Mouse (Mus musculus) E14TG2a.4 (cell line): ENCODE results near the gene Plagl1.

Source experiments
- CTCF ChIP-seq: conservative IDR thresholded peaks from 2 replicates; pipeline ENCODE4 v1.5.1; 2014; ENCODE audit warnings: low read length
- NANOG ChIP-seq: IDR thresholded peaks from 2 replicates; pipeline ENCODE4 v1.6.1; 2014; ENCODE audit warnings: borderline replicate concordance, low read length, mixed read lengths
- POU5F1 ChIP-seq: IDR thresholded peaks from 2 replicates; pipeline ENCODE4 v1.6.1; 2014; ENCODE audit warnings: low read length, borderline replicate concordance

- TF ChIP-seq CTCF, result no peak
- TF ChIP-seq NANOG, result no peak
- TF ChIP-seq POU5F1, result no peak
Measured at GRCm38 (mm10) chr10:13140434-13140833, 80.1 kb downstream of the Plagl1 start.
